Mouse (Mus musculus) heart, adult 11 months (tissue): ENCODE data around the gene Ifngr2.

ENCODE experiments used
- DNase-seq: peaks from one replicate; pipeline ENCODE4 v3.0.0; 2022

Gene Ifngr2

DNA sequence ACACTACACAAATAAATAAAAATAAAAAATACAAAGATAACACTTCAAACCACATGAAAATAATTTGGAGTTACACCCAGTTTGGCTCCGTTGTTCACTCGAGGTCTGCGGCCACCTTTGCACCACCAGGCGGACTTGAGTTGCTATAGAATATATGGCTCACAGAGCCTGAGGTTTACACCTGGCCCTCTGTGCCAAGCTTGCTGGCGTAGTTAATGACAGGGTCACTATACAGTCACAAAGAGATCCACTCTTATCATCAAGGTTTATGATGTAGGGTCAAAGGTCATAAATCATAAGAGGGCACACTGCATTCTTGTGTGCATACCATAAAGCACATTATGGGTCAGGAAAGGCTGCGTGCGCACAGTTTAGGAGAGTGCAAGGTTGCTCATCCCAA is 19.1 kb downstream of the Ifngr2 start:
- DNase-seq = no peak

DNA sequence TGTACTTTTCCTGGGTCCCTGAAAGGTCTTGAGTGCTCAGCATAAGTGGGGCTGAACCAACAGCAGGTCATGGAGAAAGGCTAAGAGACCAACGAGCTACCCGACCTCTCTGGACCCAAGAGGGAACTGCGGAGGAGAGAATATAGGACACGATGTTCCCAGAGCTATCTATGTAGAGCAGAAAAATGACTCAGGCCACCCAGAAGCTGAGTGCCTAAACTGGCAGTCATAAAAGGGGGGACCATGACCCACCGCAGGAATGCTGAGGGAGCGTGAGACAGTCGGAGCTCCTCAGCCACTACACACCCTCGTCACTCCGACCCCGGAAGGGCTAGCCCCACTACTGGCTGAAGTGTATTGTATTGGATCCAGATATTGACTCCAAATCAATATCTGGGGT is 22.1 kb downstream of the Ifngr2 start:
- DNase-seq = peak; percentile 92

DNA sequence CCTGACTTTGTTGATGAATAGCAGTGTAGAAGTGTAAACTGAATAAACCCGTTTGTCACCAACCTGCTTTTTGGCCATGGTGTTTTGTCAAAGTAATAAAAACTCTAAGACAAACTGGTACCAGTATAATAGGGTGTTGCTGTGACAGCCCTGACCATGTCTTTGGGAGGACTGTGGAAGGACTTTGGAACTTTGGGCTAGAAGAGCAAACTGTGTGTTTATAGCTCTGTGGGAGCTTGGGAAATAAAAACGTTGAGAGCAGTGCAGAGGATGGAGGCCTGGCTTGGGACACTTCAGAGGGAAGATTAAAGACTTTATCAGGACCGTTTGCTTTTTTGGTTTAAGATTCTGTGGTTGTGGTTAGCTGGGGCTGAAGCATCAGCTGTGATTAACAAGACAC is 24.2 kb downstream of the Ifngr2 start:
- no peak for DNase-seq

DNA sequence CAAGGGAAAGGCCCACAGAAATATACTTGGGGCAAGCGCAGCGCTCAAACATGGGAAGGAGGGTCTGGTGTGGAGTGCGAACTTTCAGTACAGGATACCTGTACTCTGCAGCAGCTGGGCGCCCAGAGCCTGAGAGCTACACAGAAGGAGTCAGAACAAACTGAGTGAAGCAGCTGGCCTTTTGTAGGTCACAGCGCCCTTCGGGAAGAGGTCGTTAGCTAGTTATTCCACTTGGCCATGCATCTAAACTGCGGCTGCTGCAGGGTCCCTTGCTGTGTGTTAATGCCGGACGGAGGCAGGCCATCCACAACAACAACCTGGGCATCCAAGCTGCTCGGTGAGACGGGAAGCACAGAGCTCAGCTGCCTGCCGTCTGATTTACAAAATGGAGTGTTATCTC is 28.3 kb downstream of the Ifngr2 start:
- DNase-seq = no peak

DNA sequence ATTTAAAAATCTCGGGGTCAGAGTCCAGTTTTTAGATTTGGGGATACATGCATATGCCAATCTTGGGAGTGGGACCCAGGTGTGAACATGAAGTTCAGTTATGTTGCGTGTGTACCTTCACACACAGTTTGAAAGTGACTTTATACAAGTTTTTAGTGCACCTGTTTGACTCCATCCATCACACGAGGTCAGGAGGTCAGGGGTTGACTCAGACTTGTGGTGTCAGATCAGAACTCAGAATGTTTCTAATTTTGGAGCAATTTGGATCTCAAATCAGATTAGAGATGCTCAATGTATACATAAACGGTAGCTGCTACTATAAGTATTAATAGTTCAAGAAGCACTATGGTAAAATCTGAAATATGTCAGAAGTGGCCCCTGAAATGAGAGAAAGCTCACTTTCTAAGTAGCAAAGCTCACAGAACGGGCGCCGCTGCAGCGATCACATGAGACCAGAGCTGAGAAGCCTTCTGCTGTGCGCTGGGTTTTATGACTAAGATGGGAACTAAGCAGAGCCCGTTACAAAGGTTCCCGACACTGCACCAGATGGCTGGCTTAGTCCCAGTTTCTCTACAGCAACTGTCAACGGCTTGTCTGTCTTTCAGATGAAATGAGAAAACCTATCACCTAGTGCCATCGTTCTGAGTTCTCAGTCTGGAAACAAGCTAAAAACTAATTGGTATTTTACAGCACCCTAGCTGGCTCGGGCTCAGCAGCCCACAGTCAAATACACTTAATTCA is 32.3 kb downstream of the Ifngr2 start:
- DNase-seq = no peak

DNA sequence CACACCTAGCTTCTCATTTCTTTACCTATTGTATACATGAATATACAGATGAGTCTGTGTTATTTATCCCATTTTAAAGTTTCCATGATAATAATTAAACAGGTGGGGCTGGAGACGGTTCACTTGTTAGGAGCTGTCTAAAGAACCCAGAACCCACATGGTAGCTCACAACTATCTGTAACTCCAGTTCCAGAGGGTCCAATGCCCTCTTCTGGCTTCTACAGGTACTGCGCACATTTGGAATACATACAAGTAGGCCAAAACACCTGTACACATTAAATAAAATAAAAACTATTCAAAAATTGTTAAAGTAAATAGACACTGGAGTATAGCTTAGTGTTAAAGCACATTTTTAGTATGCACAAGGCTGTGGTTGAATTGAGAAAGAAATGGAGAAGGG is 35.4 kb downstream of the Ifngr2 start:
- DNase-seq = no peak

DNA sequence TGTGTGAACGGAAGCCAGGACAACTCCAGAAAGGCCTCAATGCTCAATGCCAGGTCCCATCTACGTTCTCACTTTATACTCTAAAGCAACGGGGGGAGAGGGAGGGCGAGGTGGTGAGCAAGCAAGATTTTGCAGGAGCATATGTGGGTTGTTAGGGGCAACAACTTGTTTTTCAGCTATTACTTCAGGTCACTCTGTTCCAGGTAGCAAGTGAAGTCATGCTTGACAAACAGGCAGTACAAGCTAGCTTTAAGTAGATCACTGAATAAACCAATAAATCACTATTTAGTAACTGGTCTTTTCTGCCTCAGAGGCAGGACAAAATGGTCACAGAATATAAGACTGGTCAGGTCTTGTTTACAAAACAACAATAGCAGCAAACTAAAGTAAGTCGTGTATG is 38.7 kb downstream of the Ifngr2 start:
- no peak for DNase-seq

DNA sequence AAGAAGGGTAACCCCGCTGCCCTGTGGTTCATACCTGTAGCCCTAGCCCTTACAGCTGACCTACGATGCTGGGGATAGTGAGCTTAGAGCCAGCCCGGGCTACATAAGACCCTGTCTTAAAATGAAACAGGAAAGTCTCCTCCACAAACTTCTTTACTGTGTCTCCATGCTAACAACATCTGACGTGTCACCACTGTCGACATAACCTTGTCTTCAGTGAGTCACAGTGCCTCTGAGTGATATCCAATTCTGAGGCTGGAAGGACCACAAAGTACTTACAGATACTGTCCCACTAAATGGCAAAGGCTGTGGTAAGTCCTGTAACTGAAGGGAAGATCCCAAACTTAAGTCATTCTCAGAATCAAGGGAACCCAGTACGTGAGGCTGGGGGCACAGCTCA is 39.4 kb downstream of the Ifngr2 start:
- DNase-seq = no peak

DNA sequence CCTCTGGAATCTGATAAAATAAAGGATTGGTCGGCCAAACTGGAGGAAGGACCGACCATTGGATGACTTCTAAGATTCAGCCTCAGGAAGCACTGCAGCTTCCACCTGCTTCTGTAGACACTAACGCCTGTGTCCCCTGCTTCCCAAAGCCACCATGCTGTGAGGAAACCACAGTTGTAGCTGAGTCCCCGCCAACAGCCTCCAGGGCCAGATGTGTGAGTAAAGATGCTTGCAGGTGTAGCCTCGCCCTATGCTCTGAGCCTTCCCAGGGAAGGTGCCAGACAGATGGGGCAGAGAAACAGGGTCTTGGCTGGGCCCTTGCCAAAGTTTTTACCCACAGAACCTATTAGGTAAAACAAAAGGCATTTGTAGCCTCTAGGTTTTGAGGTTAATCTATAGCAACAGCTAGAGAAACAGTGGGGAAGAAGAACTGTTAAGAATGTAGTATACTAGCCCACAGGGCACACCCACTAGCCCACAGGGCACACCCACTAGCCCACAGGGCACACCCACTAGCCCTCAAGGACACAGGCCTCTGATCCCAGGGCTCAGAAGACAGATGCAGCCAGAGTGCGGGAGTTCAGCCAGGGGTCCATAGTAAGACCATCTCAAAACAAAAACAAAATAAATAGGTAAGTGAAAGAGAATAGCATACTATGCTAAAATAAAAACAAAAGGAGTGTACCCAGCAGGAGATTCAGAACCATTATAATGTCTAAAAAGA is 41.0 kb downstream of the Ifngr2 start:
- no peak for DNase-seq

DNA sequence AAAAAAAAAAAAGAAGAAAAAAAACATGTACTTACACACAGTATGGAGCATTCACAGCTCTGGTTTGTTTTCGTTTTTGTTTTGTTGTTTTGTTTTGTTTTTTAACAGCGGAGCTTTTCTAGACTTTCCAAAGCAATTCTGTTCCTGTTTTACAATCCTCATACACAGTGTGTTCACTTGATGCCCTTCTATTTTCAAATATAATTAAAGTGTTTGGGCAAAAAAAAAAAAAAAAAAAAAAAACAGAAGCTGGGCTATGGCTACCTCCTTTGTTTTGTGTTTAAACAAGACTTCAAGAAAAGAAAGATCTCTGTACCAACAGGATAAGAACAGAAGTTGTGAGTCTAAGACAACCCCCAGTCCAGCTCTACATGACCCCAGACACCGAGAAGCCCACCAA is 41.8 kb downstream of the Ifngr2 start:
- no peak for DNase-seq

DNA sequence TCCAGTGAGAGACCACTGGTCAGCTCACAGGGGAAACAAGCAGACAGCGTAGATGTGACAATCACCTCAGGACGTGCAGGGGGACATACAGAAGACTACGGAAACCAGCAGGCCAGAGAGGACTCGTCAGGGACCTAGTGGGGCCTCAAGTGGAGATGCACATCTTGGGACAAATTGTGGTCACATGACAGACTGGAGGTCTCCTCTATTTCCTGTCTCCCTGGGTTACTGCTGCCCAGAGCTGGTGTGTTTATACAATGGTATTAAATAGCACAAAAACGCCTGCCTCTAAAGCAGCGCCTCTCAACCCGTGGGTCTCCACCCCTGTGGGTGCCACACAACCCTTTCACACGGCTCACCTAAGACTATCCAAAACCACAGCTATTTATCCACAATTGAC is 45.3 kb downstream of the Ifngr2 start:
- DNase-seq = no peak

DNA sequence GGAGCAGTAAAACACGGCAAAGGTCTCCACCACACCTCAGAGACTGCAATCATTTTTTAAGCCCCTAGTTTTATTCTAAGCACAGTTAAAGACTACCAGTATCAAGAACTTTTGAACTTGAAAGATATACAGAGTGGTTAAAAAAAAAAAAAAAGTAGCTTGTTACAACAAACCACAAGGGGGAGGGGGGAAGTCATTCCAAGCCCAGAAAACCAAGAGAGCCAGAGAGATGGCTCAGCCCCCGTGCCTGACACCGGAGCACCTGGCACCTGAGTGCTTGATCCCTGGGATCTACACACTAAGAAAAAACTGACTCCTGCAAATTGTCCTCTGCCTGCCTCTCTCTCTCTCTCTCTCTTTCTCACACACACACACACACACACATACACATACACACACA is 46.4 kb downstream of the Ifngr2 start:
- DNase-seq = no peak

DNA sequence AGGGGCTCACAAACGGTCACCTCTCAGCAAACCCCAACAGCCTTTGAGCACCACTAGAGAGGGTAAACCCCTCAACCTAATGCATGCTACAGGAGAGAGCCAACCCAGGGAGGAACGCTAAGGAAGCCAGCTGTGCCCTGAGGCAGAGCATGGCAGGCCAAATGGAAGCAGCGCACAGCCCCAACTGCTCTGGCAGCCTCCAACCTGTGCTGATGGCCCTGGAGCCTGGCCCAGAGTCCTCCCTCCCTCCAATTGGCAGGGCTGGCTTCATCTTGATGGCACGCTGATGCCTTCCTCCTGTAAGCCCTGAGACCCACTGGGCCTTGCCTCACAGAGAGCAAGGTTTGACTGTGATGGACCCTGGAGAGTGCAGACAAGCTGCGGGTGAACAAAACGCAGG is 48.2 kb downstream of the Ifngr2 start:
- peak; percentile 93 for DNase-seq

DNA sequence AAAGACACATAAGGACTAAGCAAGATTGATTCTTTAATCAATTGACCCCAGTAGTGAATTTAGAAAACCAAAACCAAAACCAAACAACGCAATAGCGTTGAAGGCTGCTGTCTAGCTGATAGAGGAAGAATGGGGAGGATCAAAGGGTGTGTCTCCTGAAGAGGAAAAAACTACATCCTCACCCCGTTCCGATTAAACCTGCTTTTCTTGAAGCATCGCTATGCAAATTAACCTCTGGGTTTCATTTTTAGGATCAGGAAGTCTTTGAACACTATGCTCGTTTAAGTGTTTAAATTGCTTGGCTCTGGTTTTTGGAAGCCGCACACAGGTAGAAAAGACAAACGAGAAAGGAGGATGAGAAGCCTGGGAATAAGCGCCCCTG is 49.5 kb downstream of the Ifngr2 start:
- DNase-seq = no peak

DNA sequence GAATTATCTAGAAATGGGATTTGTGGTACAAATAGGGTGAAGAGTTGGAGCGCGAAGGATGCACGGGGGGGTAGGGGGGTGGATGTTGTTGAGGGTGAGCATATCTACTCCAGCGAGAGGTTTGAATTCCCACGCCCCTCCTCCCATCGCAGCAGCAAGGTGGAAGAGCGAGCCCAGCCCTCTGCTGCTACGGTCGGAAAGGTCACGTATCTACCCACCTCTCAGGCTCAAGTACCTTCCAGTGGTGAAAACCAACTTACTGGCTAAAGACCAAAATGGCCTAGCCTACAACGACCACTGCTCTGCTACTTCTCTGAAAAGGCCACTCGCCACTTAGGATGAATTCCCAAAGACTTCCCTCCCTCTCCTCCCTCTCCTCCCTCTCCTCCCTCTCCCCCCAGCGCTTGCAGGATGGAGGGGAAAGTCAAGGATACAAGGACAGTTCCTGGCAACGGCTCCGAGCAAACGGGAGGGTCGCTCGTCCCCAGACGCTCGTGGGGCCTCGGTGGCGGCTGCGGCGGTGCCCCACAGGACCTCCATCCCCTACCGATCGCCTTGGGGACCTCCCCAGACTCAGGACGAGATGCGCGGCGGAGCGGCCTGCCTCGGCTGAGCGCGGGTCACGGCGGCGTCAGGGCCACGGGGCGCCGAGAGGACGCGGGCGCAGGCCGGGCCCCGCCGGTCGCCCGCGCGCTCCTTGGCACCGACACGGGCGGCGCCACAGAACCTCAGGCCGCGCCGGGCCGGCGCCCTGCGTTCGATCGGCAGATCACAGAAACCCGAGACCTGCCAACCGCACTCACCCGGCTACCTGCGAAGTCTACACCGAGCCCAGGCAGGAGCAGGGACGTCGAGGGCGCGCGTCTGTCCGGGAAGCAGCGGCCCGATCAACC is 50.2 kb downstream of the Ifngr2 start:
- peak; percentile 92 for DNase-seq

DNA sequence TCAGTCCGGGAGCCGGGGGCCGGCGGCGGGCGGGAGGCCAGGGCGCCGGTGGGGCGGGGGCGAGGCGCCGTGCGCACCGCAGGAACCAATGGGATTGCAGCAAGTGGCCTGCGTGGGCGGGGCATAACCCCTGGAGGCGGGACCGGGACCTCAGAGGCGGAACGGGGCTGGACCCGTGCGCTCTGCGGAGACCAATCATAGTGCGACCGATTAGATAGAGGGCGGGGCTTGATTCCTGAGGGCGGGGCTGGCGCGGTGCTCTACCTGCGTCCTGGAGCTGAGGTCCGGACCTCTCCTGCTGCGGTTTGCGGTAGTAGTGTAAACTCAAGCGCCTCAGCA is 50.8 kb downstream of the Ifngr2 start, which contains the start of gene Tmem50b:
Gene Tmem50b, minus strand, starts transcription at position 129 of the 339 bp plus-strand sequence.
- peak; percentile 100 for DNase-seq

DNA sequence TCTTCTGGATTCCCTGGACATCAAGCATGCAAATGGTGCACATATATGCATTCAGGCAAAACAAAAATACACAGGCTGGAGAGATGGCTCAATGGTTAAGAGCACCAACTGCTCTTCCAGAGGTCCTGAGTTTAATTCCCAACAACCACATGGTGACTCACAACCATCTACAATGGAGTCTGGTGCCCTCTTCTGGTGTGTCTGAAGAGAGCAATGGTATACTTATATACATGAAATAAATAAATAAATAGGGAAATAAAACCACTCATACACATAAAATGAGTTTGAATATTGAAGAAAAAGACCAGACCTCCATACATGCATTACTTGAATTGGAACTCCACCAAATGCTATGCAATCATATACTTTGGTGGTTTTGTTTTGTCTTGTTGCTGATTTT is 52.4 kb downstream of the Ifngr2 start:
- no peak for DNase-seq

DNA sequence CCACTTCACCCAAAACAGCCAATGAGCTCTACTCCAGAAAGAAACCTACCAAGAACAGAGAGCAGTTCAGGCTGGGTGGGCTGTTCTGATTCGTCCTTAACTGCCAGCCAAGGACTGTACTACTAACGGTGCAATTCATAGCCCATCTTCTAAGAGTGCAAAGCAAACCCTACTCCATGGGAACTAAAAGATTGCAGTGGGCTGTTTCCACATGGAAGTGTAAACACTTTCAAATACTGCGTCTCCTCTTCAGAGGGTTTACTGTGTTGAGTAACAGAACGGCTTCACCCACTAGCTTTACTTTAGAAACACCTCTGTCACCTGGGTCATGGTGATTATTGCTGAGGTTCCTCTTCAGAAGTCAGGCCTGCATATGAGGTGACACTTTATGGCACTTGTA is 54.2 kb downstream of the Ifngr2 start:
- DNase-seq = no peak

DNA sequence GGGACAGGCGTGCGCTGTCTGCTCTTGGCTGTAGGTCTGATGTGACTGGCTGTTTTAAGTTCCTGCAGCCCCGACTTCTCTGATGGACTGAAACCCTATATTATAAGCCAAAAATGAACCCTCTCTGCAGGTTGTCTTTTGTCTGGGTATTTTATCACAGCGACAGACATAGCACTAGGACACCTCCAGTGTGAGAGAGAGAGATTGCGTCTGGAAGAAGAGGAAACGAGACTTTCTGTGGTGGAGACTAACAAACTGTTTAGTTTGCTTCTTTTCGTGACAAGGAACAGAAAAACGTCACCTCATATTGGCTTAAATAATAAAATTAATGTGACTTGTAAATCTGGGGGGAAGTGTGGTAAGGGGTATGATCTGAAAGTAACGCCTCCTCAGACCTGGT is 54.8 kb downstream of the Ifngr2 start:
- DNase-seq = no peak

DNA sequence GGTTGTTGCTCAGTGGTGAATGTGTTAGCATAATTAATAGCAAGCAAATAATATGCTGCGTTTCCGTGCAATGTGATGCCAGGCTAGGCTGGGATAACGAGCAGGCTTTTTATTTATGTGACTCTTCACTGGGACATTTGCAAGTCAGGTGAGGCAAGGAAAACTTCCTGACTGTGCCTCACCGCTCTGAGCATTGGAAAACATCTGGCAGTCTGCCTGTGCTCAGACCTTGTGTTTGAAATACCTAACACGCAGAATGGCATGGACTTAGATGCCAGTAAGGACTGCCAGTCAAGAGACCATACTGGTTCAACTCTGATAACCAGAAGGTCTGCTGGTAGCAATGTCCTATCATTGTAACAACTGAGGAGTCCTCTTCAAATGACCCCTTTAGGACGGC is 58.3 kb downstream of the Ifngr2 start:
- DNase-seq = no peak

DNA sequence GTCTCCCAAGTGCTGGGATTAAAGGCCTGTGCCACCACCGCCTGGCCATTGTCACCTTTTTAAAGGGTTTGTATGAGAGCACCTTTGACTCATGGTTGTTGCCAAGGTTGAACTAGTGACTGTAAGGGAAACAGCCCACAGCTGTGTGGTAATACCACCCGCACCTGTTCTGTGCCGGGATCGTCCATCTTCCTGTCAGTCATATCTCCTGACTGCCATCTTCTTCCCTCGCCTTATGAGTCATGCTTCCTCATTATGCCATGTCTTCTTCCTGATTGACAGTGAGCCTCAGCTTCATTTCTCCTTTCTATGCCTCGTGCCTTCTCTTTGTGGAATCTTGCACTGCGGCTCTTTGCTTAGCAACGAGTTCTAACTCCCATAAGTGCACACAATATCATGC is 60.1 kb downstream of the Ifngr2 start:
- DNase-seq = no peak

DNA sequence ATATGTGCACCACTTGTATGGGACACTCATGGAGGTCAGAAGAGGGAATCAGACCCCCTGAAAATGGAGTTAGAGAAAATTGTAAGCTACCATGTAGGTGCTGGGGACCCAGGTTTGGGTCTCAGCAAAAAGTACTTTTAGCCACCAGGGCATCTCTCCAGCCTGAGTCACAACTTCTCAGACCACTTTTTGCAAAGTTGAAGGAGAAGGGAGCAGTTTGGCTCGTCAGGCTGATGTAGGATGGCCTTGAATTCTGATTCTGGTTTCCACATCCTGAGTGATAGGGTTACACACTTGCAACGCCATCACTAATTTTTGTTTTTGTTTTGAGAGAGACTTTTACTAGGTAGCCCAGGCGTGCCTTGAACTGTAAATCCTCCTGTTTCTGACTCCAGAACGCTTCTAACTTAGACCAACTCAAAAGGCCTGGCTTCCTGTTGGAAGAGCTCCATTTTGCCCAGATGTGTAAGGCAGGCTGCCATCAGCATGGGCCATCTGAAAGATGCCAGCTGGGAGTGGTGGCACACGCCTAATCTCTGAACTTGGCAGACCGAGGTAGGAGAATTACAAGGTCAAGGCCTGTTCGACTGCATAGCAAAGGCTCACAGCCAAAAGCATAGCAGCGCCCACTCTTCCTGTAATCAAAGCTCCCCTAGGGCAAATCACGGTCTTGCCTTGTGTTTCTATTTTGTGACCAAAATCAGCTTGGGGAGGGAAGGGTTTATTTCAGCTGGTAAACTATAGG is 62.8 kb downstream of the Ifngr2 start:
- peak; percentile 97 for DNase-seq

DNA sequence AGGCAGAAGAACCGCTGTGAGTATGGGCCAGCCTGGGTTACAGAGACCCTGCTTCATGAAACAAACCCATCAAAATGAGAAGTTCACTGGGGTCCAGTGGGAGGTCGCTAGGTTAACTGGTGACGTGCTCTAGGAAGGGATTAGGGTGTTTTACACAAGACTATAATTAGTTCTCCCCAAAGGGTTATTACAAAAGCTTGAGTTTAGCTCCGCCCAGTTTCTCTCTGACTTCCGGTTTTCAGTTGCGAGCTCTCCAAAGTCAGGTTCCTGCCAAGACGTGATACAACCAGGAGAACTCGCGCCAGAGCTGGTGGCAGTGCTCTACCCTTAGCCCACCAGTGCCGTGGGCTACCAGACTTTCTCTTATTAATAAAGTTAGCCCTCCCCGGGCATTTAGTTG is 64.4 kb downstream of the Ifngr2 start:
- no peak for DNase-seq
